Mouse (Mus musculus) kidney, postnatal 25 days (tissue): ENCODE results near the gene Btbd6.

Source experiments
- DNase-seq, 2 experiments: peaks; one replicate each; pipeline ENCODE4 v3.0.0; 2021; ENCODE audit warnings: mixed read lengths in 2 of 2

Gene Btbd6

GRCm38 (mm10) chr12:112976371-112977073 lies at the start of gene Btbd6:
Gene Btbd6, plus strand, starts transcription at chr12:112976482.
- peak; percentile 95 to 97 for DNase-seq

DNA sequence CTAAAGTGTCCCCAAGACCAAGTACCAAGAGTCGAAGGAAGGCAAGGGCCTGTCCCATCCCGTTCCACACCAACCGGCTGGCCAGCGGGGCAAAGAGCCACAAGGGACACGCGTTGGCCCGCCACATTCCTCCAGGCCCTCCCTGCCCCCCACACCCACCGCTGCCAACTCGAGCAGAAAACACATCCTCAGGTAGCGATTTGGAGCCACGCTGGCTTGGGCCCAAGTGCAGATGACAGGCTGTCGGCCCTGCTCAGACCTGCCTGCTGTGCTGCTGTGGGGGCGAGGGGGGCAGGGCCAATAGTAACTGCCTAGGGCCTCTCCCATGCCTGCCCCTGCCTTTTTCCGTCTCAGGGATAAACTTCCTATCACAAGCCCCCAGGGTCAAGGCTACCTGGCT lies 49.0 kb upstream of the Btbd6 start:
- no peak for DNase-seq

- peak in 1 of 2 experiments; percentile 60 for DNase-seq
Measured at GRCm38 (mm10) chr12:112928401-112929241, 47.7 kb upstream of the Btbd6 start.

- peak; percentile 46 to 65 for DNase-seq
Measured at GRCm38 (mm10) chr12:112929562-112930352, 46.5 kb upstream of the Btbd6 start, which contains the start of gene Jag2. Gene Jag2, minus strand, starts transcription at chr12:112929776.

DNA sequence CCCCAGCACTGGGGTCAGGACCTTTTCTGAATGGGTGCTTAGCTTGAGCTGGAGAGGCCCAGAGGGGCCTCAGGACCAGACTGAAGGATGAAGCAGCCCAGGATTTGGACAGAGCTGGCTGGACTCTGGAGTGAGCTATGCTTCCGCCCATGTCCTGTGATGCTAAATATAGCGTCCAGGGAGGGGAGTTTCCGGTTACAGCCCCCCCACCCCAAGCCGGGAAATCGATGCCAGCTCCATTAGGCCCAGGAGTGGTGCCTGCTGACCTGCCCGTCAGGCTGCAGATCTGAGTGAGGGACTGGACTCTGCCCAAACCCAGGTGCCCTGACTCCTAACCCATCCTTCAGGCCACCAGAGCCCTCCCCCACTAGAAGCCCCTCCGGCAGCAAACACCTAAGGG lies 43.6 kb upstream of the Btbd6 start:
- DNase-seq: no peak

- DNase-seq: no peak
Measured at GRCm38 (mm10) chr12:112937906-112938305, 38.4 kb upstream of the Btbd6 start.

- DNase-seq: no peak
Measured at GRCm38 (mm10) chr12:112938366-112938765, 37.9 kb upstream of the Btbd6 start.

GRCm38 (mm10) chr12:112938873-112939565 lies 37.3 kb upstream of the Btbd6 start:
- DNase-seq: no peak

- no peak for DNase-seq
Measured at GRCm38 (mm10) chr12:112940238-112940637, 36.0 kb upstream of the Btbd6 start.

DNA sequence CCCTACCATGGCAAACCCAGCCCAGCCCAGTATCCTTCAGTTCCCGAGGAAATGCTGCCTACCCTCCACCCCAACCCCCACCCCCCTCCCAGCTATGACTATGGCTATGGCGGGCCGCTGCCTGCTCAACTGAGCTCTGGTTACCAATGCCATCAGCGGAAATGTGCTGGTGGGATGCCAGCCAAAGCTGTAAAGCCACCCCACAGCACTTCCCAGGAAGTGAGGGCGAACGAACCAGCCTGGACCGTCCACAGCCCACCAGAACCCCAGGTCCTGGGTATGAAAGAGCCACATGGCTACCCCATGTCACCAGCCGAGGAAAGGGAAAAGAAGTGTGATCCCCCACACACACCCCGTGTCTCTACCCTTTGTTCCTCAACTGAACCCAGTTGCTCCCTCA lies 35.6 kb upstream of the Btbd6 start:
- no peak for DNase-seq

GRCm38 (mm10) chr12:112941156-112941775 lies 35.0 kb upstream of the Btbd6 start:
- peak; percentile 57 to 61 for DNase-seq

- DNase-seq: peak; percentile 89 to 92
Measured at GRCm38 (mm10) chr12:112941776-112942713, 34.2 kb upstream of the Btbd6 start, which contains the start of gene Nudt14. Gene Nudt14, minus strand, starts transcription at chr12:112942124.

GRCm38 (mm10) chr12:112943669-112944068 lies 32.6 kb upstream of the Btbd6 start:
- DNase-seq: no peak

DNA sequence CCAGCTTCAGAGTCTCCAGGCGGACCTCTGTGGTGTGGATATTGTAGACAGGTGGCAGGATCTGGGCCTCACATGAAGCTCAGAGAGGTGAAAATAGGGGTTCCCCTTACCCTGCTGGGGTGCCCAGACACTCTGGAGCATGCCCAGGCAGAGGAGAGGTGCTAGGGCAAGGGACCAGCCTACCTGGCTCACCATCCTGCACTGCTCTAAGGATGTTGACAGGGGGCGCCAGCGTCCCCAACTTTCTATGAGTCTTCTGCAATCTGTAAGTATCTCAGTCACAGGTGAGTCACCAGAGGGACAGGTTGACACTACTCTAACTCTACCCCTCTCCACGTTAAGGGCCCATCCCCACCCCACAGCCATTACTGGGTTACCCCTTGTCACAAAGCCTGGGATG lies 29.0 kb upstream of the Btbd6 start:
- DNase-seq: peak in 1 of 2 experiments; percentile 44

DNA sequence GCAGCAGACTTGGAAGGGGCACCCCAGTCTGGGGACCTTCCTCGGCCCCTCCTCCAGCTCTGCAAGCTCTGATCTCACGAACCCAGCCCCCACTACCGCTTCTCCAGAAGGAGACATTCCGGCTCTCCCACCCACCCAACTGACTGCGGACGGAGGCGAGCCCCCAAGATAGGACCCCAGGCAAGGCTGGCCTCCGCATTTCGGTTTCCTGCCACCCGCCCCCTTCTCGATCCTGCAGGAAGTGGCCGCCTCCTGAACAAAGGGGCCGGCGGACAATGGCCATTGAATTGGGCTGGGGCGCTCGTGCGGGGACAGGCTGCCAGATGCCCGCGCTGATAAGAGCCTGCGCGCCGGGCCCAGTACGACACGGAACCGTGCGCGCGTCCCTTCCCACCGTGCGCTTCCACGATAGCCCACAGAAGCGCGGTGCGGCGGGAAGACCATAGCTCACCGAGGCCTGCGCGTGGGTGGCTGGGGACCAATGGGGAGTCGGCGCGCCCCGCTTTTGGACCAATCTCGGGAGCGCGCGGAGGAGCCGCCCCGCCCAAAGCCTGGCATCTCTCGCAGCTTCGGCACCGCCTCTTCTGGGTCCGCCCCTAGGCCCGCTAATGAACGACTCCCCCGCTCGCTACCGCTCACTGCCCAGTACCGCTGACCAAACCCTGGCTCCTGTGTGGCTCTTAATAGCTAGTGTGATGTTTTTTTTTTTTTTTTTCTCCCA lies 26.1 kb upstream of the Btbd6 start:
- peak; percentile 90 to 93 for DNase-seq

GRCm38 (mm10) chr12:112950761-112951129 lies 25.5 kb upstream of the Btbd6 start:
- no peak for DNase-seq

GRCm38 (mm10) chr12:112951150-112951842 lies 25.0 kb upstream of the Btbd6 start:
- peak in 1 of 2 experiments; percentile 37 for DNase-seq

DNA sequence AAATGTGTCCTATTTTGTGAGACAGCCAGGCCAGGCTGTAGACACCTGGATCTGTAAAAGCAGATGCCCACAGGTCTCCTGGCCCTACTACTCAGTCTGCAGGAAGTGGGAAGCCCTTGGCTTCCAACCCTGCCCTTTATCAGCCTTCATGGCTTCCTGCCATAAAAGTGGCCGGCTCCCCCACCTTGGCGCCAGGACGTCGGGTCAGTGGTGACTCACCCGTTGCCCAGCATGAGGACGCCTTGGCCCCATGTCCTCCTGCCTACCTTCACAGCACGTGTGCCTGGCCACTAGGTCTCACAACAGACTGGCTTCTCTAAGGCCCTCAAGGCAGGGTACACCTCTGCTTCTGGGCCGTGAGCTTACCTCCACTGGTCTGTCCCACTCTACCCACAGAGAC lies 23.8 kb upstream of the Btbd6 start:
- DNase-seq: peak; percentile 49 to 80

DNA sequence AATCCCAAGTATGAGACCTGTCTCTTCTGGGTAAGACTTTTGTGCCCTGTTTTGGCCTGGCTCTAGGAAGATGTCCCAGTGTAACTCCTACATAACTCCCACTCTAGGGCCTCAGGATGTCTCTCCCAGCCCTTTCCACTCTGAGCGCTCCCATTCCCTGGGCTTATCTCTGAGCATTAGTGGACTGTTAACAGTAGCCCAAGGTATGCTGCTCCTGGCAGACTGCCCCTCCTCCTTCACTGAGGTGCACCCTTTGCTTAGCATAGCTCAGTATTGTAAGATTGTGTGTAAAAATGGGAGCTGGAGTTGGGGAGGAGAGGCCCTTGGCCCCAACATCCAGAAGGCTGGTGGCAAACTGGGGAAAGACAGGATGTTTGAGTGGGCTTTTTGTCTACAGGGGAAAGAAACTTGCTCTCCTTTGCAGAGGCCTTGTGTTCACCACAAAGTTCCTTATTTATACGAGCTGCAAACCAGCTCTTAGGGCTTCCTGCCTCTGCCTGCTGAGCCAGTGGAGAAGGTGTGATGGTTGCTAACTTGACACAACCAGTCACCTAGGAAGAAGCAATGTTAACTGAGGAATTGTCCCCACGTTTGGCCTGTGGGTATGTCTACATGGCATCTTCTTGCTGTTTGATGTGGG lies 23.2 kb upstream of the Btbd6 start:
- peak in 1 of 2 experiments; percentile 29 for DNase-seq
